1 mouse cellular context compared by ENCODE assay signal in genomic region chr11:69902972-69903371, GRCm38 (mm10).
TF ChIP-seq lines count a peak whose summit lies in the region.

No protein-coding gene starts in this region.

TF ChIP-seq in MEL, 35 proteins besides CTCF, POLR2A, EP300 and RAD21:
- TF ChIP-seq MEF2A (IDR thresholded peaks at IDR 0.05; ENCODE audit: extremely low read depth, insufficient replicate concordance, low read depth, low read length, poor library complexity, severe bottlenecking) (no peak), ZC3H11A (IDR thresholded peaks at IDR 0.05; ENCODE audit: low read depth, low read length) (no peak), SIN3A (IDR thresholded peaks at IDR 0.05; ENCODE audit: low read length) (no peak), USF1 (IDR thresholded peaks at IDR 0.05; ENCODE audit: low read depth, low read length) (no peak), TCF12 (IDR thresholded peaks at IDR 0.05; ENCODE audit: low read depth, low read length) (no peak), ZKSCAN1 (IDR thresholded peaks at IDR 0.05; ENCODE audit: low read depth, low read length) (no peak), GABPA (IDR thresholded peaks at IDR 0.05; ENCODE audit: low read depth, low read length) (no peak), TBP (IDR thresholded peaks at IDR 0.05; ENCODE audit: low read depth, low read length) (no peak), MAFK (IDR thresholded peaks at IDR 0.05; ENCODE audit: borderline replicate concordance, low read depth, low read length) (no peak), MXI1 (IDR thresholded peaks at IDR 0.05; ENCODE audit: low read depth, low read length) (no peak)
TF ChIP-seq in MEL: peak in this region for 0.
